Mouse (Mus musculus): ENCODE measurements around the gene Zfp36.

GRCm38 (mm10) chr7:28398696-28399340 is 18.8 kb upstream of the Zfp36 start:
- TF ChIP-seq CTCF (IDR thresholded peaks at IDR 0.05; ENCODE audit: insufficient read depth, low read depth, low read length): no peak
- TF ChIP-seq POLR2A (IDR thresholded peaks at IDR 0.05; ENCODE audit: insufficient read depth, low read depth, low read length): no peak
